In the genomic region with DNA sequence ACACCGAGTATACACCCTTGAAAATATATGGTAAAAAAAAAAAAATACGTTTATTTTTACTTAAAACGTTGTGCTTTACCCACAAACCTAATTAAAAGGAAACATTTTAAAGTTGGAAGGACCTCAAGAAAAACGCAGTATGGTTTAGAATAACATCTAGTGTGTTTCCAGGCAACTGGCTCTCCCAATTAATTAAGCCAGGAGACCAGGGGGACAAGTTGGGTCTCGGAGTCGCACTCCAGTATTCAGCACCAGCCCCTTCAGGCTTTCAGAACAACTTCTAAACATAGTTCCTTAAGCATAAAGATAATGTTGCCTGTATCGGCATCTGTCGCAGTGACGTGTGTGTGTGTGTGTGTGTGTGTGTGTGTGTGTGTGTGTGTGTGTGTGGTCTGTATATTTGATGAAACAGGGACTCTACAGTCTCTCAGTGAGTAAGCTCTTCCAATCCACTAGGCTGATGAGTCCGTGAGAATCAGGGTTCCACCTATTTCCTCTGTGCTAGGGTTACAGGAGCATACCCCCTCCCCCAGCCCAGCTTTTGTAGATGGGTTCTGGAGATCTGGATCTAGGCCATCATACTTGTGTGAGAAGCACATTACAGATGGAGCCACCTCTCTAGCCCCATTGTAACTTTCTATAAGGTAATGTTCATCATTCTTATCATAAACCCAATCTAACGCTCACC, we compare ENCODE assay signal across 14 mouse cellular contexts. TPM values are rescaled to one million over a fixed set of nuclear protein-coding genes. Genes with fewer than 3 reads are reported as not detected.
DNase-seq lines count a peak whose midpoint lies in the region; ATAC-seq and TF ChIP-seq lines count a peak whose summit lies in the region.
"Had no signal": no experiment of that assay in that cellular context is flagged by ENCODE, and none has a peak within 500 bp of the region (broad histone marks: within the 10 kb centered on the region; RNA-seq: fewer than 3 reads in every experiment).

No protein-coding gene starts in this region.

- WGBS in lung, postnatal 0 days, result 49% methylated on average over 11 of the region's 11 CpGs
- WGBS in forebrain, embryonic 10.5 days, result 55% methylated on average over 11 of the region's 11 CpGs
- WGBS in hindbrain, embryonic 11.5 days, result 50% methylated on average over 11 of the region's 11 CpGs
- 43% methylated on average over 11 of the region's 11 CpGs for WGBS in midbrain, embryonic 12.5 days

- no peak overlapping the region for H3K4me3 ChIP-seq in lung, postnatal 0 days (ENCODE audit: low read depth, low read length)
- no peak overlapping the region for H3K4me3 ChIP-seq in forebrain, embryonic 10.5 days
- H3K4me3 ChIP-seq in hindbrain, embryonic 11.5 days (ENCODE audit: low read depth, low read length), result no peak overlapping the region
- H3K4me3 ChIP-seq in midbrain, embryonic 12.5 days, result no peak overlapping the region
- H3K4me3 ChIP-seq: heart, embryonic 12.5 days had no signal

- TF ChIP-seq CTCF in lung, postnatal 0 days (IDR thresholded peaks at IDR 0.05), result no peak

- H3K4me2 ChIP-seq in lung, postnatal 0 days (replicated peaks; ENCODE audit: low read depth, low read length), result no peak overlapping the region
- no peak overlapping the region for H3K4me2 ChIP-seq in hindbrain, embryonic 11.5 days (replicated peaks; ENCODE audit: low read depth, low read length)
- H3K4me2 ChIP-seq in midbrain, embryonic 12.5 days (replicated peaks), result peak overlapping the region; percentile 21
- H3K4me2 ChIP-seq: liver, embryonic 11.5 days had no signal

- H3K36me3 ChIP-seq in lung, postnatal 0 days (ENCODE audit: insufficient read depth, low read length), result no peaks in the 10 kb centered on the region
- H3K36me3 ChIP-seq in forebrain, embryonic 10.5 days (replicated peaks), result peaks cover 9% of the 10 kb centered on the region
- peaks cover 2% of the 10 kb centered on the region; the same call in 1 of the 2 replicates for H3K36me3 ChIP-seq in hindbrain, embryonic 11.5 days (ENCODE audit: control insufficient read depth, insufficient read depth, low read length)
- H3K36me3 ChIP-seq in midbrain, embryonic 12.5 days, result peaks cover 4% of the 10 kb centered on the region; the same call in 1 of the 2 replicates

- no peak for DNase-seq in lung, postnatal 0 days (ENCODE audit: low spot score)
- DNase-seq in lung, postnatal 10 days, result no peak
- no peak for DNase-seq in forebrain, embryonic 10.5 days (ENCODE audit: extremely low spot score, low spot score)
- DNase-seq in hindbrain, embryonic 11.5 days (ENCODE audit: low spot score), result no peak
- DNase-seq in natural killer cell, adult 2 months (ENCODE audit: low spot score in 2 of 2), result no peak
- DNase-seq in thymus, postnatal 10 days (ENCODE audit: low spot score in 2 of 2), result no peak
- no peak for DNase-seq in spleen, postnatal 10 days (ENCODE audit: low spot score in 2 of 2)
- DNase-seq: gastrocnemius, postnatal 25 days; kidney, adult 18-20 months; thymus, postnatal 25 days had no signal

- H3K4me1 ChIP-seq in lung, postnatal 0 days (ENCODE audit: insufficient read depth, low read depth, low read length), result no peaks in the 10 kb centered on the region; the same call in 1 of the 2 replicates
- peaks cover 78% of the 10 kb centered on the region for H3K4me1 ChIP-seq in forebrain, embryonic 10.5 days
- H3K4me1 ChIP-seq in hindbrain, embryonic 11.5 days (replicated peaks; ENCODE audit: control insufficient read depth, insufficient read depth, low read length), result peaks cover 6% of the 10 kb centered on the region
- peaks cover 57% of the 10 kb centered on the region for H3K4me1 ChIP-seq in midbrain, embryonic 12.5 days

- no peak for TF ChIP-seq EP300 in lung, postnatal 0 days (IDR thresholded peaks at IDR 0.05)

- no peaks in the 10 kb centered on the region for H3K27me3 ChIP-seq in lung, postnatal 0 days (replicated peaks; ENCODE audit: insufficient read depth, low read length)
- peaks cover 18% of the 10 kb centered on the region for H3K27me3 ChIP-seq in forebrain, embryonic 10.5 days (ENCODE audit: poor library complexity, severe bottlenecking)
- no peaks in the 10 kb centered on the region for H3K27me3 ChIP-seq in hindbrain, embryonic 11.5 days (ENCODE audit: control insufficient read depth, insufficient read depth, low read length)
- no peaks in the 10 kb centered on the region for H3K27me3 ChIP-seq in midbrain, embryonic 12.5 days
- H3K27me3 ChIP-seq: heart, embryonic 12.5 days had no signal

- H3K9me3 ChIP-seq in lung, postnatal 0 days (ENCODE audit: low read length), result no peaks in the 10 kb centered on the region
- H3K9me3 ChIP-seq in forebrain, embryonic 10.5 days, result peaks cover 4% of the 10 kb centered on the region
- H3K9me3 ChIP-seq in hindbrain, embryonic 11.5 days (ENCODE audit: control insufficient read depth, low read length), result no peaks in the 10 kb centered on the region
- H3K9me3 ChIP-seq in midbrain, embryonic 12.5 days, result no peaks in the 10 kb centered on the region

- ATAC-seq in lung, postnatal 0 days, result peak; percentile 4; the same call in 1 of the 2 replicates
- ATAC-seq in hindbrain, embryonic 11.5 days (ENCODE audit: low FRiP score), result no peak
- ATAC-seq in midbrain, embryonic 12.5 days (ENCODE audit: low FRiP score, low read depth), result no peak

- H3K9ac ChIP-seq in lung, postnatal 0 days (replicated peaks; ENCODE audit: low read depth), result no peak overlapping the region
- H3K9ac ChIP-seq in hindbrain, embryonic 11.5 days (ENCODE audit: low read depth, low read length), result no peak overlapping the region
- H3K9ac ChIP-seq in midbrain, embryonic 12.5 days (replicated peaks), result no peak overlapping the region
- H3K9ac ChIP-seq: heart, embryonic 12.5 days had no signal

- H3K27ac ChIP-seq in lung, postnatal 0 days (ENCODE audit: low read length), result no peak overlapping the region
- H3K27ac ChIP-seq in forebrain, embryonic 10.5 days, result peak overlapping the region; percentile 78
- peak overlapping the region; percentile 47; the same call in 1 of the 2 replicates for H3K27ac ChIP-seq in hindbrain, embryonic 11.5 days (ENCODE audit: low read depth, low read length)
- peak overlapping the region; percentile 96 for H3K27ac ChIP-seq in midbrain, embryonic 12.5 days (replicated peaks)
- H3K27ac ChIP-seq: macrophage had no signal

RNA-seq across cellular contexts. Expression of gene Boc, which starts 31.3 kb away (rescaled TPM):
- 13.7 and 14.1 TPM in 2 replicates for polyA plus RNA-seq in lung, postnatal 0 days (2015; fragmentation: Nextera tagmentation; extraction: Ambion mirVana)
- 25.9 TPM in 2 replicates for polyA plus RNA-seq in forebrain, embryonic 10.5 days (2016; fragmentation: Nextera tagmentation; extraction: Ambion mirVana)
- 34.3 and 41.7 TPM in 2 replicates for polyA plus RNA-seq in hindbrain, embryonic 11.5 days (2014; fragmentation: Nextera tagmentation; extraction: Ambion mirVana)
- polyA plus RNA-seq in midbrain, embryonic 12.5 days (2016; fragmentation: Nextera tagmentation; extraction: Ambion mirVana), result 52.4 and 67.7 TPM in 2 replicates
